Mouse (Mus musculus): Measurements from ENCODE around the gene Nsf.

- TF ChIP-seq CTCF (IDR thresholded peaks at IDR 0.05; ENCODE audit: borderline replicate concordance, extremely low read depth, insufficient read depth, insufficient read length) = no peak
- TF ChIP-seq POLR2A (IDR thresholded peaks at IDR 0.05; ENCODE audit: borderline replicate concordance, extremely low read depth, insufficient read depth, insufficient read length, poor library complexity, severe bottlenecking) = no peak
These were observed 139.0 kb downstream of the Nsf start for GRCm38 (mm10) chr11:103814808-103815207.

All from brain, embryonic 14.5 days (tissue).